Mouse (Mus musculus): ENCODE data around the gene Wwp2. TPM values are rescaled to one million over a fixed set of nuclear protein-coding genes. Genes with fewer than 3 reads are reported as not detected.
A peak's percentile ranks its signal among the peaks of the same experiment; 100 is the strongest.

Gene Wwp2
- polyA plus RNA-seq, 1 experiment from 2014 or later = 69.5 TPM

- WGBS = 91% methylated on average over 3 of the region's 3 CpGs
- Histone ChIP-seq H3K4me3 (ENCODE audit: low read depth, low read length) (no peak overlapping the region), H3K9ac (ENCODE audit: low read depth, low read length) (no peak overlapping the region), H3K27me3 (ENCODE audit: control insufficient read depth, insufficient read depth, low read length) (no peaks in the 10 kb centered on the region), H3K9me3 (ENCODE audit: control insufficient read depth, low read length) (no peaks in the 10 kb centered on the region), H3K27ac (ENCODE audit: low read depth, low read length) (no peak overlapping the region), H3K4me1 (replicated peaks; ENCODE audit: control insufficient read depth, insufficient read depth, low read length) (peaks cover 2% of the 10 kb centered on the region; the same call in 1 of the 2 replicates), H3K4me2 (replicated peaks; ENCODE audit: low read depth, low read length) (no peak overlapping the region), H3K36me3 (ENCODE audit: control insufficient read depth, insufficient read depth, low read length) (no peaks in the 10 kb centered on the region)
- no peak for ATAC-seq (ENCODE audit: low FRiP score)
- no peak for DNase-seq (ENCODE audit: low spot score)
These were observed 3.9 kb downstream of the Wwp2 start for GRCm38 (mm10) chr8:107439880-107440625.

GRCm38 (mm10) chr8:107444626-107445025, 8.5 kb downstream of the Wwp2 start:
- ATAC-seq (ENCODE audit: low FRiP score) = no peak
- 95% methylated on average over 3 of the region's 3 CpGs for WGBS
- no peak overlapping the region for H3K27ac ChIP-seq (ENCODE audit: low read depth, low read length)

GRCm38 (mm10) chr8:107447713-107448112, 11.5 kb downstream of the Wwp2 start:
- H3K9ac ChIP-seq (ENCODE audit: low read depth, low read length) = no peak overlapping the region
- no peak overlapping the region for H3K4me2 ChIP-seq (replicated peaks; ENCODE audit: low read depth, low read length)
- H3K27me3 ChIP-seq (ENCODE audit: control insufficient read depth, insufficient read depth, low read length) = no peaks in the 10 kb centered on the region
- no peak overlapping the region for H3K27ac ChIP-seq (ENCODE audit: low read depth, low read length)
- ATAC-seq (ENCODE audit: low FRiP score) (no peak), DNase-seq (ENCODE audit: low spot score) (no peak)
- H3K9me3 ChIP-seq (ENCODE audit: control insufficient read depth, low read length) = no peaks in the 10 kb centered on the region
- no peak overlapping the region for H3K4me3 ChIP-seq (ENCODE audit: low read depth, low read length)
- no peaks in the 10 kb centered on the region for H3K36me3 ChIP-seq (ENCODE audit: control insufficient read depth, insufficient read depth, low read length)
- H3K4me1 ChIP-seq (replicated peaks; ENCODE audit: control insufficient read depth, insufficient read depth, low read length) = no peaks in the 10 kb centered on the region

More at GRCm38 (mm10) chr8:107444626-107445025, 8.5 kb downstream of the Wwp2 start:
- no peaks in the 10 kb centered on the region for H3K36me3 ChIP-seq (ENCODE audit: control insufficient read depth, insufficient read depth, low read length)
- no peaks in the 10 kb centered on the region for H3K4me1 ChIP-seq (replicated peaks; ENCODE audit: control insufficient read depth, insufficient read depth, low read length)
- H3K27me3 ChIP-seq (ENCODE audit: control insufficient read depth, insufficient read depth, low read length) = no peaks in the 10 kb centered on the region
- H3K4me3 ChIP-seq (ENCODE audit: low read depth, low read length) = no peak overlapping the region
- no peak for DNase-seq (ENCODE audit: low spot score)
- H3K9me3 ChIP-seq (ENCODE audit: control insufficient read depth, low read length) = no peaks in the 10 kb centered on the region
- H3K4me2 ChIP-seq (replicated peaks; ENCODE audit: low read depth, low read length) = no peak overlapping the region
- H3K9ac ChIP-seq (ENCODE audit: low read depth, low read length) = no peak overlapping the region

- H3K4me1 ChIP-seq (replicated peaks; ENCODE audit: control insufficient read depth, insufficient read depth, low read length) = no peaks in the 10 kb centered on the region
These were observed 12.3 kb downstream of the Wwp2 start for GRCm38 (mm10) chr8:107448382-107448889.

GRCm38 (mm10) chr8:107449130-107449529, 13.0 kb downstream of the Wwp2 start:
- H3K27me3 ChIP-seq (ENCODE audit: control insufficient read depth, insufficient read depth, low read length) = no peaks in the 10 kb centered on the region
- H3K9me3 ChIP-seq (ENCODE audit: control insufficient read depth, low read length) = no peaks in the 10 kb centered on the region
- no peaks in the 10 kb centered on the region for H3K36me3 ChIP-seq (ENCODE audit: control insufficient read depth, insufficient read depth, low read length)
- DNase-seq (ENCODE audit: low spot score) (no peak), ATAC-seq (ENCODE audit: low FRiP score) (no peak)
- 33% methylated on average over 8 of the region's 8 CpGs for WGBS
- no peak overlapping the region for H3K4me2 ChIP-seq (replicated peaks; ENCODE audit: low read depth, low read length)
- no peak overlapping the region for H3K27ac ChIP-seq (ENCODE audit: low read depth, low read length)
- H3K4me1 ChIP-seq (replicated peaks; ENCODE audit: control insufficient read depth, insufficient read depth, low read length) = no peaks in the 10 kb centered on the region
- H3K9ac ChIP-seq (ENCODE audit: low read depth, low read length) = no peak overlapping the region
- H3K4me3 ChIP-seq (ENCODE audit: low read depth, low read length) = no peak overlapping the region

More at GRCm38 (mm10) chr8:107448382-107448889, 12.3 kb downstream of the Wwp2 start:
- DNase-seq (ENCODE audit: low spot score) (no peak), ATAC-seq (ENCODE audit: low FRiP score) (no peak)
- Histone ChIP-seq H3K4me2 (replicated peaks; ENCODE audit: low read depth, low read length) (no peak overlapping the region), H3K9ac (ENCODE audit: low read depth, low read length) (no peak overlapping the region), H3K9me3 (ENCODE audit: control insufficient read depth, low read length) (no peaks in the 10 kb centered on the region), H3K36me3 (ENCODE audit: control insufficient read depth, insufficient read depth, low read length) (no peaks in the 10 kb centered on the region), H3K4me3 (ENCODE audit: low read depth, low read length) (no peak overlapping the region), H3K27ac (ENCODE audit: low read depth, low read length) (no peak overlapping the region), H3K27me3 (ENCODE audit: control insufficient read depth, insufficient read depth, low read length) (no peaks in the 10 kb centered on the region)
- 70% methylated on average over 4 of the region's 4 CpGs for WGBS

GRCm38 (mm10) chr8:107449655-107450054, 13.5 kb downstream of the Wwp2 start:
- H3K36me3 ChIP-seq (ENCODE audit: control insufficient read depth, insufficient read depth, low read length) = no peaks in the 10 kb centered on the region
- no peak overlapping the region for H3K9ac ChIP-seq (ENCODE audit: low read depth, low read length)
- no peaks in the 10 kb centered on the region for H3K27me3 ChIP-seq (ENCODE audit: control insufficient read depth, insufficient read depth, low read length)
- DNase-seq (ENCODE audit: low spot score) = no peak
- no peak for ATAC-seq (ENCODE audit: low FRiP score)
- no peak overlapping the region for H3K27ac ChIP-seq (ENCODE audit: low read depth, low read length)
- no peak overlapping the region for H3K4me3 ChIP-seq (ENCODE audit: low read depth, low read length)
- H3K4me1 ChIP-seq (replicated peaks; ENCODE audit: control insufficient read depth, insufficient read depth, low read length) = no peaks in the 10 kb centered on the region
- 77% methylated on average over 6 of the region's 6 CpGs for WGBS
- H3K9me3 ChIP-seq (ENCODE audit: control insufficient read depth, low read length) = no peaks in the 10 kb centered on the region
- H3K4me2 ChIP-seq (replicated peaks; ENCODE audit: low read depth, low read length) = no peak overlapping the region

- no peak overlapping the region for H3K4me2 ChIP-seq (replicated peaks; ENCODE audit: low read depth, low read length)
- WGBS = 93% methylated on average over 13 of the region's 13 CpGs
- H3K9ac ChIP-seq (ENCODE audit: low read depth, low read length) = no peak overlapping the region
- DNase-seq (ENCODE audit: low spot score) (no peak), ATAC-seq (ENCODE audit: low FRiP score) (no peak)
- H3K4me3 ChIP-seq (ENCODE audit: low read depth, low read length) = no peak overlapping the region
- no peaks in the 10 kb centered on the region for H3K4me1 ChIP-seq (replicated peaks; ENCODE audit: control insufficient read depth, insufficient read depth, low read length)
- H3K27me3 ChIP-seq (ENCODE audit: control insufficient read depth, insufficient read depth, low read length) = no peaks in the 10 kb centered on the region
- no peaks in the 10 kb centered on the region for H3K9me3 ChIP-seq (ENCODE audit: control insufficient read depth, low read length)
- H3K36me3 ChIP-seq (ENCODE audit: control insufficient read depth, insufficient read depth, low read length) = no peaks in the 10 kb centered on the region
- no peak overlapping the region for H3K27ac ChIP-seq (ENCODE audit: low read depth, low read length)
These were observed 15.4 kb downstream of the Wwp2 start for GRCm38 (mm10) chr8:107451414-107452066.

GRCm38 (mm10) chr8:107453386-107453785, 17.2 kb downstream of the Wwp2 start:
- no peak overlapping the region for H3K9ac ChIP-seq (ENCODE audit: low read depth, low read length)
- no peaks in the 10 kb centered on the region for H3K4me1 ChIP-seq (replicated peaks; ENCODE audit: control insufficient read depth, insufficient read depth, low read length)
- no peak overlapping the region for H3K4me3 ChIP-seq (ENCODE audit: low read depth, low read length)
- H3K9me3 ChIP-seq (ENCODE audit: control insufficient read depth, low read length) = no peaks in the 10 kb centered on the region
- ATAC-seq (ENCODE audit: low FRiP score) (no peak), DNase-seq (ENCODE audit: low spot score) (no peak)
- no peaks in the 10 kb centered on the region for H3K27me3 ChIP-seq (ENCODE audit: control insufficient read depth, insufficient read depth, low read length)
- 93% methylated on average over 11 of the region's 11 CpGs for WGBS
- no peaks in the 10 kb centered on the region for H3K36me3 ChIP-seq (ENCODE audit: control insufficient read depth, insufficient read depth, low read length)
- no peak overlapping the region for H3K27ac ChIP-seq (ENCODE audit: low read depth, low read length)
- H3K4me2 ChIP-seq (replicated peaks; ENCODE audit: low read depth, low read length) = no peak overlapping the region

GRCm38 (mm10) chr8:107455268-107455667, 19.1 kb downstream of the Wwp2 start:
- no peak overlapping the region for H3K4me3 ChIP-seq (ENCODE audit: low read depth, low read length)
- H3K27me3 ChIP-seq (ENCODE audit: control insufficient read depth, insufficient read depth, low read length) = no peaks in the 10 kb centered on the region
- WGBS = 23% methylated on average over 3 of the region's 3 CpGs
- H3K27ac ChIP-seq (ENCODE audit: low read depth, low read length) = no peak overlapping the region
- no peak for ATAC-seq (ENCODE audit: low FRiP score)
- peak; percentile 64 for DNase-seq (ENCODE audit: low spot score)
- H3K36me3 ChIP-seq (ENCODE audit: control insufficient read depth, insufficient read depth, low read length) = no peaks in the 10 kb centered on the region
- H3K4me2 ChIP-seq (replicated peaks; ENCODE audit: low read depth, low read length) = no peak overlapping the region
- no peaks in the 10 kb centered on the region for H3K9me3 ChIP-seq (ENCODE audit: control insufficient read depth, low read length)
- no peaks in the 10 kb centered on the region for H3K4me1 ChIP-seq (replicated peaks; ENCODE audit: control insufficient read depth, insufficient read depth, low read length)
- no peak overlapping the region for H3K9ac ChIP-seq (ENCODE audit: low read depth, low read length)
